Mouse (Mus musculus) MEL (cell line): Measurements from ENCODE around the gene Timm22. TPM values are rescaled to one million over a fixed set of nuclear protein-coding genes. Genes with fewer than 3 reads are reported as not detected.

ENCODE experiments used
- DNase-seq: peaks from one replicate; pipeline ENCODE4 v3.0.0; 2011; ENCODE audit warnings: low read depth, low spot score
- H3K27ac ChIP-seq: 2 replicates; pipeline ENCODE4 v1.5.1; 2012; ENCODE audit warnings: low read depth, mild to moderate bottlenecking, control low read depth, low read length, moderate library complexity; ENCODE audit not compliant: control insufficient read depth
- H3K27me3 ChIP-seq, 2 experiments: fragments of 150-350 bp in 1 of 2; sonication (generic) in 1 of 2; 2 replicates each; pipeline ENCODE4 v1.6.1; 2012; ENCODE audit warnings: low read length in 2 of 2, mild to moderate bottlenecking in 2 of 2, improper control_type of control experiment in 1 of 2, moderate library complexity in 1 of 2; ENCODE audit not compliant: insufficient read depth in 2 of 2, control insufficient read depth in 1 of 2
- H3K36me3 ChIP-seq, 2 experiments: 2 replicates each; pipeline ENCODE4 v1.6.1; 2012 to 2014; ENCODE audit warnings: low read length in 2 of 2, improper control_type of control experiment in 1 of 2, inconsistent platforms in 1 of 2, mild to moderate bottlenecking in 1 of 2; ENCODE audit not compliant: insufficient read depth in 2 of 2, control insufficient read depth in 1 of 2
- H3K4me1 ChIP-seq, 2 experiments: fragments of 150-350 bp in 1 of 2; sonication (generic) in 1 of 2; 2 replicates each; pipeline ENCODE4 v1.6.1; 2012; ENCODE audit warnings: low read length in 2 of 2, improper control_type of control experiment in 1 of 2, mild to moderate bottlenecking in 1 of 2; ENCODE audit not compliant: insufficient read depth in 2 of 2, control insufficient read depth in 1 of 2
- H3K4me3 ChIP-seq, 2 experiments: fragments of 150-350 bp in 1 of 2; sonication (generic) in 1 of 2; 2 replicates each; pipeline ENCODE4 v1.5.1; 2012; ENCODE audit warnings: low read depth in 2 of 2, low read length in 2 of 2, mild to moderate bottlenecking in 2 of 2, moderate library complexity in 2 of 2, control low read depth in 1 of 2, improper control_type of control experiment in 1 of 2; ENCODE audit not compliant: control insufficient read depth in 1 of 2, insufficient read depth in 1 of 2
- H3K79me2 ChIP-seq: 2 replicates; pipeline ENCODE4 v1.6.1; 2012; ENCODE audit warnings: mild to moderate bottlenecking, low read length, moderate library complexity; ENCODE audit not compliant: control insufficient read depth, poor library complexity, insufficient read depth
- H3K9ac ChIP-seq: 2 replicates; pipeline ENCODE4 v1.6.1; 2012; ENCODE audit warnings: low read depth, mild to moderate bottlenecking, control low read depth, low read length, moderate library complexity; ENCODE audit not compliant: control insufficient read depth, poor library complexity, severe bottlenecking
- H3K9me3 ChIP-seq: fragments of 150-350 bp; sonication (generic); replicated peaks from 2 replicates; pipeline ENCODE4 v1.6.1; 2012; ENCODE audit warnings: mild to moderate bottlenecking, low read length, improper control_type of control experiment, moderate library complexity; ENCODE audit not compliant: insufficient read depth
- BHLHE40 ChIP-seq: IDR thresholded peaks from 2 replicates; pipeline ENCODE4 v1.6.1; 2012; ENCODE audit warnings: low read depth, mild to moderate bottlenecking, inconsistent platforms, low read length, improper control_type of control experiment, borderline replicate concordance
- CHD1 ChIP-seq: IDR thresholded peaks from 2 replicates; pipeline ENCODE4 v1.6.1; 2012; ENCODE audit warnings: low read depth, mild to moderate bottlenecking, inconsistent platforms, low read length, improper control_type of control experiment
- CHD2 ChIP-seq: IDR thresholded peaks from 2 replicates; pipeline ENCODE4 v1.6.1; 2011; ENCODE audit warnings: low read length, improper control_type of control experiment
- CTCF ChIP-seq, 3 experiments: IDR thresholded peaks in 2 of 3; conservative IDR thresholded peaks in 1 of 3; 2 replicates each; pipeline ENCODE4 v1.5.1; 2011 to 2012; ENCODE audit warnings: low read length in 3 of 3, low read depth in 2 of 3, mild to moderate bottlenecking in 2 of 3, improper control_type of control experiment in 1 of 3, inconsistent platforms in 1 of 3, mixed read lengths in 1 of 3, moderate library complexity in 1 of 3; ENCODE audit not compliant: control insufficient read depth in 1 of 3, insufficient read depth in 1 of 3, poor library complexity in 1 of 3, severe bottlenecking in 1 of 3
- ETS1 ChIP-seq: IDR thresholded peaks from 2 replicates; pipeline ENCODE4 v1.6.1; 2012; ENCODE audit warnings: low read depth, mild to moderate bottlenecking, inconsistent platforms, low read length, improper control_type of control experiment, moderate library complexity
- GABPA ChIP-seq: IDR thresholded peaks from 2 replicates; pipeline ENCODE4 v1.6.1; 2012; ENCODE audit warnings: low read depth, mild to moderate bottlenecking, inconsistent platforms, low read length, improper control_type of control experiment, moderate library complexity
- HCFC1 ChIP-seq: IDR thresholded peaks from 2 replicates; pipeline ENCODE4 v1.6.1; 2012; ENCODE audit warnings: low read depth, mild to moderate bottlenecking, inconsistent platforms, low read length, improper control_type of control experiment, moderate library complexity
- JUND ChIP-seq: IDR thresholded peaks from 2 replicates; pipeline ENCODE4 v1.6.1; 2011; ENCODE audit warnings: low read depth, mild to moderate bottlenecking, improper control_type of control experiment, low read length
- MAX ChIP-seq: IDR thresholded peaks from 2 replicates; pipeline ENCODE4 v1.6.1; 2011; ENCODE audit warnings: low read length, improper control_type of control experiment
- MXI1 ChIP-seq: IDR thresholded peaks from 2 replicates; pipeline ENCODE4 v1.6.1; 2011; ENCODE audit warnings: mild to moderate bottlenecking, low read depth, low read length, improper control_type of control experiment
- MYB ChIP-seq: IDR thresholded peaks from 2 replicates; pipeline ENCODE4 v1.6.1; 2011; ENCODE audit warnings: mild to moderate bottlenecking, low read depth, low read length, improper control_type of control experiment
- POLR2A ChIP-seq, 2 experiments: IDR thresholded peaks; 2 replicates each; pipeline ENCODE4 v1.6.1; 2011 to 2012; ENCODE audit warnings: low read length in 2 of 2, mild to moderate bottlenecking in 2 of 2, control low read depth in 1 of 2, improper control_type of control experiment in 1 of 2, low read depth in 1 of 2, moderate library complexity in 1 of 2; ENCODE audit not compliant: control insufficient read depth in 1 of 2, insufficient read depth in 1 of 2, poor library complexity in 1 of 2
- POLR2AphosphoS2 ChIP-seq: IDR thresholded peaks from 2 replicates; pipeline ENCODE4 v1.6.1; 2011; ENCODE audit warnings: low read length, improper control_type of control experiment
- POLR2AphosphoS5 ChIP-seq: IDR thresholded peaks from 2 replicates; pipeline ENCODE4 v1.6.1; 2012; ENCODE audit warnings: low read depth, borderline replicate concordance, mild to moderate bottlenecking, inconsistent platforms, low read length, moderate library complexity, mixed read lengths
- RAD21 ChIP-seq: IDR thresholded peaks from 2 replicates; pipeline ENCODE4 v1.6.1; 2011; ENCODE audit warnings: mild to moderate bottlenecking, low read depth, low read length, improper control_type of control experiment
- RCOR1 ChIP-seq: IDR thresholded peaks from 2 replicates; pipeline ENCODE4 v1.6.1; 2012; ENCODE audit warnings: low read depth, mild to moderate bottlenecking, inconsistent platforms, low read length, improper control_type of control experiment
- SMC3 ChIP-seq: IDR thresholded peaks from 2 replicates; pipeline ENCODE4 v1.6.1; 2011; ENCODE audit warnings: low read depth, low read length, improper control_type of control experiment
- TBP ChIP-seq: IDR thresholded peaks from 2 replicates; pipeline ENCODE4 v1.8.0; 2011; ENCODE audit warnings: low read depth, low read length, improper control_type of control experiment
- TCF12 ChIP-seq: IDR thresholded peaks from 2 replicates; pipeline ENCODE4 v1.6.1; 2014; ENCODE audit warnings: low read depth, mild to moderate bottlenecking, inconsistent platforms, low read length, improper control_type of control experiment, moderate library complexity
- UBTF ChIP-seq: IDR thresholded peaks from 2 replicates; pipeline ENCODE4 v1.6.1; 2012; ENCODE audit warnings: low read depth, mild to moderate bottlenecking, inconsistent platforms, low read length, improper control_type of control experiment, moderate library complexity, borderline replicate concordance; ENCODE audit not compliant: insufficient read depth
- ZC3H11A ChIP-seq: IDR thresholded peaks from 2 replicates; pipeline ENCODE4 v1.6.1; 2012; ENCODE audit warnings: low read depth, mild to moderate bottlenecking, inconsistent platforms, low read length, improper control_type of control experiment
- ZMIZ1 ChIP-seq: IDR thresholded peaks from 2 replicates; pipeline ENCODE4 v1.6.1; 2012; ENCODE audit warnings: low read depth, mild to moderate bottlenecking, inconsistent platforms, low read length, improper control_type of control experiment, moderate library complexity
- polyA plus RNA-seq, 2 experiments: library from polyadenylated mRNA; stranded (reverse) in 1 of 2; unstranded in 1 of 2; fragments of >175 nt in 1 of 2; fragments of >200 nt in 1 of 2; gene quantifications; 2 replicates each; pipeline versions ENCODE4 v1.2.1 to v1.2.4; 2012; ENCODE audit warnings: low replicate concordance in 2 of 2, low read depth in 1 of 2; ENCODE audit not compliant: insufficient read length in 2 of 2, insufficient read depth in 1 of 2, missing spikeins in 1 of 2
- total RNA-seq: library from RNA; depleted of rRNA; stranded (reverse); fragments of 300-350 nt; gene quantifications from 2 replicates; pipeline ENCODE4 v1.2.3, GENCODE M21; 2012

The Timm22 gene
- total and polyA plus RNA-seq, 3 experiments, result 47.4 to 77.0 TPM; not detected in 1

DNA sequence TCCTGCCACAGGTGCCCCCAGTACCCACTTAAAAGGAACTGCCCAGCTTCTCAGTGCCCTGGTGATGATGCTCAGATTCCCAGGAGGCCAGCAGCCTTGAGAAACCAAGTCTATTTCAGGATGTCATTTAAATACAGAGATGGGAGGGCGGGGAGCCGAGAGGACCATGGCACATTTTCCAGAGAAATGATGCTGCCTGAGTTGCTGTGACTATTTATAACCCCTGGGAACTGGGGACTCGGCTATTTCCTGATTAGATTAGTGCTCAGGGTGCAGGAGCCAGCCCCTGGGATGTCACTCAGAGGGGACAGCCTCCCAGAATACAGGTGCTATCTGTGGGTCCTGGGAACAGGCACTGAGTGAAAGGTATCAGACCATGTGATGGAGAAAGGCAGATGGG lies 21.0 kb downstream of the Timm22 start:
- Histone ChIP-seq H3K9me3 (no peaks in the 10 kb centered on the region), H3K27ac (no peak overlapping the region), H3K4me3 (no peak overlapping the region), H3K79me2 (no peaks in the 10 kb centered on the region), H3K9ac (no peak overlapping the region), H3K4me1 (no peaks in the 10 kb centered on the region), H3K27me3 (no peaks in the 10 kb centered on the region), H3K36me3 (no peaks in the 10 kb centered on the region)
- no peak for DNase-seq
- no peak for TF ChIP-seq POLR2AphosphoS2
- no peak for TF ChIP-seq TBP
- no peak for TF ChIP-seq ETS1
- TF ChIP-seq ZC3H11A, result no peak
- no peak for TF ChIP-seq BHLHE40

DNA sequence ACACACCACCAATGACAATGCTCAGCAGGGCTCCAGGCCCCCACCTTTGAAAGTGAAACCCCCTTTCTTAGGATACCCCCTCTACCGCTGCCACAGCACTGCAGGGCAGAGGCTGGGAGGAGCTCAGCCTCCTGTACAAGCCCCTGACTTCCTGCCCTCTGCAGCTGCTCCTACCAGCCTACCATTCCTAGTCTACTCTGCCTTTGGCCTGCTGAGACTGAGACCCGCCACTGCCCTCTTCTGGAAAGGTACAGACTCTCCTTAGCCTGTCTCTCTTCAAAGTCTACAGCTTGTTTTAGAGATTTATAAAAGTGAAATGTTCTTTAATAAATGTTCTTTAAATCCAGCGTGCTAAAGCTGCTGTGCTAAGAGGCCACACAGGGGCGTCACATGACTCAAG lies 22.3 kb downstream of the Timm22 start:
- Histone ChIP-seq H3K27ac (no peak overlapping the region), H3K27me3 (no peaks in the 10 kb centered on the region), H3K4me1 (no peaks in the 10 kb centered on the region), H3K36me3 (no peaks in the 10 kb centered on the region), H3K9ac (no peak overlapping the region), H3K9me3 (no peaks in the 10 kb centered on the region), H3K79me2 (no peaks in the 10 kb centered on the region), H3K4me3 (no peak overlapping the region)
- TF ChIP-seq POLR2AphosphoS5, result no peak
- no peak for TF ChIP-seq CHD1
- TF ChIP-seq UBTF, result no peak
- peak; percentile 33 for TF ChIP-seq SMC3
- peak; percentile 19; the same call in 1 of the 2 replicates for TF ChIP-seq RAD21
- no peak for TF ChIP-seq ETS1
- TF ChIP-seq CTCF (IDR thresholded peaks at IDR 0.05 in 2 of 3, conservative IDR thresholded peaks at IDR 0.05 in 1 of 3; ENCODE audit: control insufficient read depth in 1 of 3, insufficient read depth in 1 of 3, low read depth in 2 of 3, low read length in 3 of 3, poor library complexity in 1 of 3, severe bottlenecking in 1 of 3), result peak in 2 of 3 experiments; percentile 45 to 52; a peak in 4 of 6 replicates
- no peak for TF ChIP-seq JUND
- 0 out of 2 replicates have a peak, but pooled peaks have one; percentile 4 for TF ChIP-seq ZC3H11A
- peak; percentile 29 for DNase-seq

DNA sequence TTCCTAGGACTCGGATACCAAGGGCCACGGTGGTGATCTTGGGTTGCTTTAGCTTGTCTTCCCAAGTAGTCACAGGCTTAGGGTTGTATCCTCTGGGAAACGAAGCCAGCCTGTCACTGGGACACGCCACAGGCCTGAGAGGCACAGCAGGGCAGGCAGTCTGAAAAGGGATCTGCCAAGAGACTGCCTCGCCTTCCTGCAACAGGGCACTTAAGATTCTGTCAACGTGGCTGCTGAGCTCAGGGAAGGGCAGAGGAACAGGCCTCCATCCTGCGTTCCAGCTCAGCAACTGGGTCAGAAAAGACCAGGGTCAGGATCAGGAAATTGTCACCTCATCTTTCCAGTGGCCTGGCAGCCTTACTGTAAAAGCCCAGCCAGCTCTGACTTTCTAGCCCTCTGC lies 22.8 kb downstream of the Timm22 start:
- no peak overlapping the region for H3K9ac ChIP-seq
- no peaks in the 10 kb centered on the region for H3K36me3 ChIP-seq
- no peaks in the 10 kb centered on the region for H3K4me1 ChIP-seq
- H3K9me3 ChIP-seq, result no peaks in the 10 kb centered on the region
- no peaks in the 10 kb centered on the region for H3K79me2 ChIP-seq
- H3K27me3 ChIP-seq, result no peaks in the 10 kb centered on the region
- no peak for TF ChIP-seq ZC3H11A
- no peak for TF ChIP-seq POLR2A (IDR thresholded peaks at IDR 0.05; ENCODE audit: control insufficient read depth in 1 of 2, insufficient read depth in 1 of 2, low read depth in 1 of 2, low read length in 2 of 2, poor library complexity in 1 of 2)
- TF ChIP-seq GABPA, result no peak
- no peak for TF ChIP-seq ZMIZ1
- no peak for TF ChIP-seq UBTF
- no peak for TF ChIP-seq RAD21
- TF ChIP-seq TCF12, result no peak
- no peak for TF ChIP-seq MXI1
- no peak for TF ChIP-seq JUND
- TF ChIP-seq RCOR1, result no peak
- TF ChIP-seq MAX, result no peak
- TF ChIP-seq HCFC1, result no peak
- TF ChIP-seq CHD1, result no peak
- TF ChIP-seq MYB, result no peak
- TF ChIP-seq CHD2, result no peak
- no peak overlapping the region for H3K4me3 ChIP-seq
- H3K27ac ChIP-seq, result no peak overlapping the region
- no peak for DNase-seq
